Mouse (Mus musculus): Measurements from ENCODE around the gene St8sia1. TPM values are rescaled to one million over a fixed set of nuclear protein-coding genes. Genes with fewer than 3 reads are reported as not detected.

The St8sia1 gene
- polyA plus RNA-seq, 2 experiments, result 0.93 to 1.3 TPM

- WGBS, result 75% methylated on average over 8 of the region's 8 CpGs
- ATAC-seq (ENCODE audit: low FRiP score, low read depth), result no peak
Measured at GRCm38 (mm10) chr6:142847914-142848674, 116.2 kb downstream of the St8sia1 start.

GRCm38 (mm10) chr6:142846855-142847254 lies 117.4 kb downstream of the St8sia1 start:
- no peak for ATAC-seq (ENCODE audit: low FRiP score, low read depth)
- H3K9ac ChIP-seq (ENCODE audit: low read depth, low read length, severe bottlenecking), result no peak overlapping the region
- no peak for DNase-seq (ENCODE audit: low spot score)
- WGBS, result 93% methylated on average over 4 of the region's 4 CpGs
- H3K4me1 ChIP-seq (ENCODE audit: control insufficient read depth, insufficient read depth, low read length), result no peaks in the 10 kb centered on the region
- H3K36me3 ChIP-seq (ENCODE audit: control insufficient read depth, insufficient read depth, low read length), result no peaks in the 10 kb centered on the region
- H3K4me3 ChIP-seq (replicated peaks; ENCODE audit: low read length), result no peak overlapping the region
- no peak for TF ChIP-seq POLR2A (IDR thresholded peaks at IDR 0.05; ENCODE audit: borderline replicate concordance, extremely low read depth, insufficient read depth, insufficient read length)
- H3K9me3 ChIP-seq (ENCODE audit: control insufficient read depth, low read length), result no peaks in the 10 kb centered on the region
- H3K4me2 ChIP-seq (replicated peaks; ENCODE audit: low read depth, low read length, severe bottlenecking), result no peak overlapping the region
- H3K27me3 ChIP-seq (ENCODE audit: control insufficient read depth, insufficient read depth, low read length), result no peaks in the 10 kb centered on the region
- no peak overlapping the region for H3K27ac ChIP-seq (replicated peaks; ENCODE audit: low read depth, low read length)

More at GRCm38 (mm10) chr6:142847914-142848674, 116.2 kb downstream of the St8sia1 start:
- no peak for DNase-seq (ENCODE audit: low spot score)
- H3K9ac ChIP-seq (ENCODE audit: low read depth, low read length, severe bottlenecking), result no peak overlapping the region
- H3K9me3 ChIP-seq (ENCODE audit: control insufficient read depth, low read length), result no peaks in the 10 kb centered on the region
- no peaks in the 10 kb centered on the region for H3K36me3 ChIP-seq (ENCODE audit: control insufficient read depth, insufficient read depth, low read length)
- H3K4me1 ChIP-seq (ENCODE audit: control insufficient read depth, insufficient read depth, low read length), result no peaks in the 10 kb centered on the region
- H3K27me3 ChIP-seq (ENCODE audit: control insufficient read depth, insufficient read depth, low read length), result no peaks in the 10 kb centered on the region
- no peak overlapping the region for H3K4me3 ChIP-seq (replicated peaks; ENCODE audit: low read length)
- no peak overlapping the region for H3K27ac ChIP-seq (replicated peaks; ENCODE audit: low read depth, low read length)
- no peak for TF ChIP-seq POLR2A (IDR thresholded peaks at IDR 0.05; ENCODE audit: borderline replicate concordance, extremely low read depth, insufficient read depth, insufficient read length)
- H3K4me2 ChIP-seq (replicated peaks; ENCODE audit: low read depth, low read length, severe bottlenecking), result no peak overlapping the region

GRCm38 (mm10) chr6:142845066-142845465 lies 119.2 kb downstream of the St8sia1 start:
- H3K27me3 ChIP-seq (ENCODE audit: control insufficient read depth, insufficient read depth, low read length), result no peaks in the 10 kb centered on the region
- no peaks in the 10 kb centered on the region for H3K9me3 ChIP-seq (ENCODE audit: control insufficient read depth, low read length)
- H3K27ac ChIP-seq (replicated peaks; ENCODE audit: low read depth, low read length), result no peak overlapping the region
- no peaks in the 10 kb centered on the region for H3K36me3 ChIP-seq (ENCODE audit: control insufficient read depth, insufficient read depth, low read length)
- no peak overlapping the region for H3K4me2 ChIP-seq (replicated peaks; ENCODE audit: low read depth, low read length, severe bottlenecking)
- H3K4me3 ChIP-seq (replicated peaks; ENCODE audit: low read length), result no peak overlapping the region
- no peak for TF ChIP-seq POLR2A (IDR thresholded peaks at IDR 0.05; ENCODE audit: borderline replicate concordance, extremely low read depth, insufficient read depth, insufficient read length)
- WGBS, result 78% methylated on average over 4 of the region's 4 CpGs
- no peak overlapping the region for H3K9ac ChIP-seq (ENCODE audit: low read depth, low read length, severe bottlenecking)
- DNase-seq (ENCODE audit: low spot score), result no peak
- no peaks in the 10 kb centered on the region for H3K4me1 ChIP-seq (ENCODE audit: control insufficient read depth, insufficient read depth, low read length)
- no peak for ATAC-seq (ENCODE audit: low FRiP score, low read depth)

GRCm38 (mm10) chr6:142844061-142844460 lies 120.2 kb downstream of the St8sia1 start:
- H3K36me3 ChIP-seq (ENCODE audit: control insufficient read depth, insufficient read depth, low read length), result no peaks in the 10 kb centered on the region
- TF ChIP-seq POLR2A (IDR thresholded peaks at IDR 0.05; ENCODE audit: borderline replicate concordance, extremely low read depth, insufficient read depth, insufficient read length), result no peak
- H3K4me2 ChIP-seq (replicated peaks; ENCODE audit: low read depth, low read length, severe bottlenecking), result no peak overlapping the region
- H3K9ac ChIP-seq (ENCODE audit: low read depth, low read length, severe bottlenecking), result no peak overlapping the region
- no peaks in the 10 kb centered on the region for H3K9me3 ChIP-seq (ENCODE audit: control insufficient read depth, low read length)
- DNase-seq (ENCODE audit: low spot score) (no peak), ATAC-seq (ENCODE audit: low FRiP score, low read depth) (no peak)
- WGBS, result 80% methylated on average over 4 of the region's 4 CpGs
- no peaks in the 10 kb centered on the region for H3K4me1 ChIP-seq (ENCODE audit: control insufficient read depth, insufficient read depth, low read length)
- no peak overlapping the region for H3K27ac ChIP-seq (replicated peaks; ENCODE audit: low read depth, low read length)
- H3K4me3 ChIP-seq (replicated peaks; ENCODE audit: low read length), result no peak overlapping the region
- H3K27me3 ChIP-seq (ENCODE audit: control insufficient read depth, insufficient read depth, low read length), result no peaks in the 10 kb centered on the region

GRCm38 (mm10) chr6:142838501-142838900 lies 125.8 kb downstream of the St8sia1 start:
- no peaks in the 10 kb centered on the region for H3K36me3 ChIP-seq (ENCODE audit: control insufficient read depth, insufficient read depth, low read length)
- no peak for DNase-seq (ENCODE audit: low spot score)
- no peak overlapping the region for H3K27ac ChIP-seq (replicated peaks; ENCODE audit: low read depth, low read length)

More at GRCm38 (mm10) chr6:142838501-142838900, 125.8 kb downstream of the St8sia1 start:
- Histone ChIP-seq H3K4me3 (replicated peaks; ENCODE audit: low read length) (no peak overlapping the region), H3K9me3 (ENCODE audit: control insufficient read depth, low read length) (no peaks in the 10 kb centered on the region), H3K27me3 (ENCODE audit: control insufficient read depth, insufficient read depth, low read length) (no peaks in the 10 kb centered on the region), H3K4me1 (ENCODE audit: control insufficient read depth, insufficient read depth, low read length) (no peaks in the 10 kb centered on the region), H3K4me2 (replicated peaks; ENCODE audit: low read depth, low read length, severe bottlenecking) (no peak overlapping the region), H3K9ac (ENCODE audit: low read depth, low read length, severe bottlenecking) (no peak overlapping the region)
- no peak for ATAC-seq (ENCODE audit: low FRiP score, low read depth)
- no peak for TF ChIP-seq POLR2A (IDR thresholded peaks at IDR 0.05; ENCODE audit: borderline replicate concordance, extremely low read depth, insufficient read depth, insufficient read length)
- 86% methylated on average over 1 of the region's 1 CpGs for WGBS
